Mouse (Mus musculus) urinary bladder, postnatal 10 days (tissue): Measurements from ENCODE around the gene Prkcb.

Source experiments
- DNase-seq: peaks from one replicate; pipeline ENCODE4 v3.0.0; 2022; ENCODE audit warnings: low spot score

Prkcb gene

GRCm38 (mm10) chr7:122528646-122529045 lies 240.1 kb downstream of the Prkcb start:
- DNase-seq, result no peak

DNA sequence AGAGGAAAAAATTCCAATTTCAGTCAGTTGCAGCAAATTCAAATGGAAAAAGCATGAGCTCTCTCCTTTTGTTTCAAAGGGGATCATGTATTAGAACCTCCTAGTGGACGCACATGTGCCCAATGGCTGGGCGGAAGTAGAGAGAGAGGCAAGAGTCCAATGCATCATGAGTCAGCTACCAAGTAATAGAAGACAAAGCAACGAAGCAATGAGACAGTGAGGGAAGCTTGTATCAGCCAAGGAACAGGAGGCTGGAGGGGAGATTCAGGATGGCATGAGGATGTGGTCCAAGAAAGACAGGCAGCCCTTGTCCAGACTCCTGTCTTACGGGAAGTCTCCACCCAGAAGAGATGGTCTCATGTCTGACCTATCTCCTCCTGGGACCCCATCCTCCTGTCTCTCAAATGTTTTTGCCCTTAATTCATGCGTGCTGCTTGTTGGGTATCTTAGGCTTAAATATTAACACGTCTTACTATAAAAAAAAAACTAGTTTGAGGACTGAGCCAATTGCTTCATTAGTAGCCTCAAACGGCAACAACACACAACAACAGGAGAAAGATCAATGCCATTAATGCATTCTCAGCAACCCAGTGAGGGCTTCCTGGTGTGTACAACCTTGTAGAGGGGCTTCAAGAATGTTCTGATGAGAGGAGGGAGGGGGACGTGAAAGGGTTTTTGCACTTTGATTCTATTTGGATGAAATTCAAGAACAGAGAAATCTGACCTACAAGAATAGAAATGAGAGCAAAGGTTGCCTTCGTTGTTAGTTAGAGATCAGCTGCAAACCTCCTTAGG lies 245.2 kb downstream of the Prkcb start:
- no peak for DNase-seq

DNA sequence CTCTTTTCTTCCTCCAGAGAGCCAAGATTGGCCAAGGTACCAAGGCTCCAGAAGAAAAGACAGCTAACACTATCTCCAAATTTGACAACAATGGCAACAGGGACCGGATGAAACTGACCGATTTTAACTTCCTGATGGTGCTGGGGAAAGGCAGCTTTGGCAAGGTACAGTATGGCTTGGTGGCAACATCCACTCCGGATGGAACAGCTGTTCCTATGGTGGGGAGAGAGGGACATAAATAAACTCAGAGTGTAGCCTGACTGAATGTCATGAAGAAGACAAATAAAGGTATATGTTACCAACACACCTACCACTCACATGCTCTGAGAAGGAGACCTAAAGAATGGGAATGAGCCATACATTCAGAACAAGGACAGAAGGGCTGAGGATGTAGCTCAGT lies 256.1 kb downstream of the Prkcb start:
- no peak for DNase-seq

DNA sequence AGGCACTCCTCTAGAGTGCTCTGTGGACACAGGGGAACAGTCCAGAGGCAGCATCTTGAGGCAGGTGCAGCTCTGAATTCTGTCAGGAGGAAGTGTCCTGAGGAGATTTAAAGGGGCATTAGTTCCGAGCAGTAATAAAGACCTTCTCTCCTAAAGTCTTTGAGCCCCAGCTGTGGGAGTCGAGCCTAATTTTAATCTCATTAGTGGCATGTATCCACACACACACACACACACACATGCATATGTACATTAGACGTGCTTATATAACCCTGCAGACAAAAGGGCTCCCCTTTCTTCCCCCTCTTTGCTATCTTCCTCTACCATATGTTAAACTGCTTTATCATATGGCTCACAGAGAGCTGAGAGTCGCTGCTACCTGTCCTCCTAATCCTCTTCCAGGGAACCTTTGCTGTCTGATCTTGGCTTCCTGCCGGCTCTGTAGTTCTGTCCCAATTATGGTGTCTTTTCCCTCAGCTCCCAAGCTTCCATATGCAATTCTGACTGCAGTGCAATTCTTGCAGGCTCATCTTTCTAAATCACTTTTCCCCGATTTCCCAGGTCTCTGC lies 268.1 kb downstream of the Prkcb start:
- no peak for DNase-seq

DNA sequence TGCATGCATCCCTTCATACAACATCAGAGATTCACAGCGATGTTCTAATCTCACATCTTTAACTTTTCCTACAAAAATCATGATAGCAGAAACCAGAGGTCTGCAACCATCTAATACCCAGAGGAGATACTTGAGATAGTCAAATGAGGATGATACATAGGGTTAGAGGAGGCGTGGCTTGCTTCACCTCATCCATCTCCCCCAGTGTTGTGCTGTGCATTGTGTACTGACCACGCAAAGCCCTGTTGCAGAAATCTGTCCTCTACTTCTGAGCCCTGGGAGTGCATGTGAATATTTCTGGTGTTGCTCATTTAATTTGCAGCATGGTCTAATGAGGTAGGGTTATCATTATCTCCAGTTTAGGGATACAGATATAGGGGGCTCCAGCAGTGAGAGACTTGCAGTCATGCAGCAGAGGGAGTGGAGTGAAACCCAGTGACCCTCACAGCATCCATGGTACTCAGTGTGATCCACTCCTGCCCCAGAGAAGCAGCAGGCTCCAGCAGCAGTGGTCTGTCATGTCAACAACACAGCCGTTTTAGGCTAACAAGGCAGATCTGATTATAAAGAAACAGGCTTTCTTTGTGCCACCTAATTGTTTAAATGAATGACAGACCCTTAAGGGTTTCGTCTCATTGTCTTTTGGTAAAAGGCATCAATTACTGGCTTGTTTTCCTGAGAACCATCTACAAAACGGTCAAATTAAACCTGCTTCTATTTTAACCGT lies 269.7 kb downstream of the Prkcb start:
- no peak for DNase-seq

- no peak for DNase-seq
Observed at GRCm38 (mm10) chr7:122558912-122559311, 270.4 kb downstream of the Prkcb start.

- no peak for DNase-seq
Observed at GRCm38 (mm10) chr7:122562586-122562985, 274.0 kb downstream of the Prkcb start.

GRCm38 (mm10) chr7:122565371-122565770 lies 276.8 kb downstream of the Prkcb start:
- no peak for DNase-seq

DNA sequence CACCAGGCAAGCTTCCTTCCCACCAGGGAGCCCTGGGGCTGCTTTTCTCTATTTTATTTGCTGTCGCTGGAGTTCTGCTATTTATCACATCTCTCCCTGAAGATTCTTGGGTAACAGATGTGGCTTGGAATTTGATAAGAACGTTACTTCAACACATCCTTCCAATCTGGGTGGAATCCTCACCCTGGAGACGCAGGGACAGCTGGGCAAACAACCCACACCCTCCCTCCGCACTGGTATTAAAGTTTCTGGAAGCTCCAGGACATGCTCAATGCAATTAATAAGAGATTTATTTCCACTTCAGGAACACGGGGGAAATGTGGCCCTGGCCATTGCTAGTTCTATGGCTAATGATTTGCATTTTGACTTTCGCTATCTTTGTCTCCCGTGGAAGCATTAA lies 277.5 kb downstream of the Prkcb start:
- DNase-seq, result no peak

DNA sequence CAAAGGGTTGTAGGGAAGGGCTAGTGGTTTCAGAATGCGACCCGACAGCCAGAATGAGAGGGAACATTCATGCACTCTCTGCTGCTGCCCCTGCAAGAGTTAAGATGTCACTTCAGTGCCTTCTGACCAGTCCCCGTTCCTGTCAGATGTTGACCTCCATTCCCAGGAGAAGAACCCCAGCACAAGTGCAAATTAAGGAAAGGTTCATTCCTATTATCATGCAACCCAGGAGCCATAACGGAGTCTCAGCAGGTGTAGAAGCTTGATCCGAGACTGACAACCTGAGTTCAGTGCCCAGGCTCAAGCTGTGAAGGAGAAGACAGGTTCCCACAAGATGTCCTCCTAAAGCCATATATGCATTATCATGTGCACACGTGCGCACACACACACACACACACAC lies 280.2 kb downstream of the Prkcb start:
- DNase-seq, result no peak

DNA sequence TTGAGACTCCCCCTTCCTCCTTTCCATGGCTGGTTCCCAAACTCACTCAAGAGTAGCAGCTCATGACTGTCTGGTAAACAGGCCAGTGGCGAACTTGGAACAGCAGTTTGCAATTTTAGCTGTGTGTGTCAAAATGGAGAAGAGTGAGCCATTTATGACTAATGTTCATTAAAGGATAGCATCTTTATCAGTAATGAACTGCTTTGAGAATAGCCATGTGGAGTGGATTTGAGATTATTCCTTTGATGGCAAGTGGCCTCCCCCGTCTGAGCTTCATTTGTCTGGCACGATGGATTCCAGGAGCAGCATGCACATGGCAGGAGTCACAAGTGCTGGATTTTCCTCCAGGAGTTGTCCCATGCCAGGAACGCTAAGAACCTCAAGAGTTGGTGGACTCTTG lies 281.9 kb downstream of the Prkcb start:
- no peak for DNase-seq

DNA sequence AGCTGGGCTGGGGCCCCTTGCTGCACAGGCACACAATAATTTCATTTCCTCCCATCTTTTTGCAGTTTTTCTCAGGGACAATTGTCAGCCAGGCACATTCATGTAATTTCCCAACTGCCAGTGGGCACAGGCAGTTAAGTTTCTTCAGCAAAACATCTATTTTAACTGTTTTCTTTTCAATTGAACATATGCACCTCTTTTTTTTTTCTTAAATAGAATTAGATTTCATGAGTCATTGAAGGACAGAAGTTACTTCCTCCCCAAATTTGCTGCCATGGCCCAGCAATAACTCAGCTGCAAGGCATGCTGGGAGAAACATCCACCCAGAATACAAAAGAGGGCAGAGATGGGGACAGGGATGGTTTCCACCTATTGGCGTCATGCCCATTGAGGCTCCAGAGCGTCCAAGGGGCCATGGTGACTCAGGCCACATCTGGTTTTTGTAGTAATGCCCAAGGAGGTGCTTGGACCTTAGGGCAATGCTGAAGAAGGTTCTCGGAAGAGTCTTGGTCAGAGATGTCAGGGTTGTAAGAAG lies 284.6 kb downstream of the Prkcb start:
- no peak for DNase-seq

DNA sequence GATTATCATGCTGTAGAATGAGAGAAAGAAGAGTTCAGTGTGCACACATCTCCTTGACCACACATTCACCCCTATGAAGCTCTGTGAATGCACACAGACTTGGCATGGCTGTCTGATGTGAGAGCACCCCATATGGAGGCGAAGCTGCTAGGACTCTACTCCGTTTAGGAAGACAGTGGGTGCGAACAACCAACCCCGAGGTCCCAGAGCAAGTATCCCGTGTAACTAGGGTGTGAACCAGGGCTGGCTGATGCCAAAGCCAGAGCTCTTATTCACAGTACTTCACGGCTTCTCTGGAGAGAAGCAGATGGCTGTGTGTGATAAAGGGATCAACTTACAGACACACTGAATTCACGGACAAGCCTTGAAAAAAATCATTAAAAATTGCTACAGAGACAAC lies 285.9 kb downstream of the Prkcb start:
- no peak for DNase-seq

DNA sequence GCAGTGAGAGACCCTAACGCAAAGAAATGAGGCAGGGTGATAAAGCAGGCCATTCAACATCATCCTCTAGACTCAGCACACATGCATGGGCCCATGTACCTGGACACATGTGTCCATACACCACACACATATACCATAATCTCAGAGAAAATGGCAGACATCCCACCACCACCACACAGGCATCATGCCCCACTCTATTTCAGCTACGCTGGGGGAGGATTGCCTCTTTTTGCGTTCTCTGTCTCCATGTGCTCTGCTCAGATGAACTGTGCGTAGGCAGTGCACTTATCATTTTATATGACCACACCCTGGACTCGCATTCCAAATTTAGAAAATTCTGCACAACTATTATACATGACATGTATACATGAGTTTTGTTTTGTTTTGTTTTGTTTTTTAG lies 286.5 kb downstream of the Prkcb start:
- DNase-seq, result no peak

- no peak for DNase-seq
Observed at GRCm38 (mm10) chr7:122575506-122575905, 287.0 kb downstream of the Prkcb start.

GRCm38 (mm10) chr7:122577571-122577970 lies 289.0 kb downstream of the Prkcb start:
- no peak for DNase-seq

GRCm38 (mm10) chr7:122579461-122580157 lies 291.1 kb downstream of the Prkcb start:
- no peak for DNase-seq

DNA sequence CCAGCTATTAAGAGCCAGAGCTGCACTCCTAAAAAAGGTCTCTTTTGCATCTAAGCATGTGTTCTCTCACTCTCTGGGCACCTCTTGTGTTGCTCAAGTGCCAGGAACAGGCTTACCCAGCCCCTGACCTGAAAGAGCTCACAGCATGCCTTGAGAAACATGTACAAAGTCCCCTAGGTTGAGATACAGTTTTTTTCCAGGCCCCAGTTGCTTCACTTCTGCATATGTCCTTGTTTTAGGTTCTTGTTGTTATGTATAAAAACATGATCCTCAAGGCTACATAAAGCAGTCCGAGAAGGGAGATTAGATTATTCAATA lies 291.6 kb downstream of the Prkcb start:
- DNase-seq, result no peak

GRCm38 (mm10) chr7:122584421-122585151 lies 296.0 kb downstream of the Prkcb start:
- DNase-seq, result no peak

- DNase-seq, result no peak
Observed at GRCm38 (mm10) chr7:122595897-122596296, 307.3 kb downstream of the Prkcb start.

- no peak for DNase-seq
Observed at GRCm38 (mm10) chr7:122596596-122597170, 308.1 kb downstream of the Prkcb start.
